Mouse (Mus musculus): Measurements from ENCODE around the gene Imp4.
"Not testable (repeated sequence)": the region's sequence is repeated elsewhere in the genome, so short reads cannot be mapped to it uniquely, and the experiment has no call there.

Imp4 gene

DNA sequence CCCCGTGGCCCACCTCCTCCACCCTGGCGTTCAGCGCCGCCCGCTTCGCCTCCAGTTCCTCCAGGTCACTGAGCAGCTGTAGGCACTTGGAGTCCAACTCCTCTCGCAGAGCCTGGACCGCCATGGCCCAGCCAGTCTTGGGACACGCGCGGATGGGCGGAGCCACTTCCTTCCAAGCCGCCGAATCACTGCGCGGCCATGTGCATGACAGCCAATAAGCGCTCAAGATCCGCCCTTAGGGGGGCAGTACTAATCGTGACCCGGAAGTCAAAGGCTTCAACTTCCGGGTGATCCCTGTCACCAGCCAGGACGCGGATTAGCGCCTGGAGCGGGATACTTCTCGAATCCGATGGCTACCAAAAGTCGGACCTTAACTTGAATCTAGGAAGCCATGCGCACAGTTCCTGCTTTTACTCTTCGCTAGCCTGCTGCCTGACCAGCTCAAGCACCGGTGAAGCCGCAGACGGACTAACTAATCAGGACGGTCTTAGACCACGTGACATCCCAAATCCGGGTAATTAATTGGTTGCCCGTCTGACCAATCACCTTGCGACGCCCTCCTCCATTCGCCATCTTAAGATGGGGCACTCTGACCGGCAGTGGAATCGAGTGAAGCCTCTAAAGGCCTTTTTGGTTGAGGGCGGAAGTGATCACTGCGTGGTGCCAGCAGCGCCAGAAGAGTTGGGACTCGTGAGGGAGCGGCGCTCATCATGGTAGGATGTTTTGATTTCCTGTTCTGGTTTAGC, at the start of gene Imp4, which contains the start of gene Ccdc115:
Gene Imp4, plus strand, starts transcription at position 637 of the 746 bp plus-strand sequence.
Gene Ccdc115, minus strand, starts transcription at position 458 of the 746 bp plus-strand sequence.
- DNase-seq, result peak; percentile 97

DNA sequence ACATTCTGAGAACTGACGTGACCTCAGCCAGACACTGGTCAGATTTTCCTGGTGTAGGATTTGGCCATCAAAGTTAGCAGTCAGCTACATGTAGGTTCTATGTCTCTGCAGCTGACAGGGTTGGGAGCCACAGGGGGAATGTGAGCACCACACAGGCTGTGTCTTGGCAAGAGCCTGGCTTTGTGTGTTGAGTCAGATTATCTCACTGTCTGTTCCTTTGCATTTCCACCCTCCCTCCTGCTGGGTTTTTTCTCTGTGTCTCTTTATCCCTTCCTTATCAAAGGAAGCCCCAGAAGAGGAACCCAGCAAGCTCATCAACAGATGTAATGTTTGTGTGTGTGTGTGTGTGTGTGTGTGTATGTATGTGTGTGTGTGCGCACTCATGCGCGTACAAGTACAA, 43.3 kb upstream of the Imp4 start:
- peak; percentile 34 to 42 for DNase-seq

DNA sequence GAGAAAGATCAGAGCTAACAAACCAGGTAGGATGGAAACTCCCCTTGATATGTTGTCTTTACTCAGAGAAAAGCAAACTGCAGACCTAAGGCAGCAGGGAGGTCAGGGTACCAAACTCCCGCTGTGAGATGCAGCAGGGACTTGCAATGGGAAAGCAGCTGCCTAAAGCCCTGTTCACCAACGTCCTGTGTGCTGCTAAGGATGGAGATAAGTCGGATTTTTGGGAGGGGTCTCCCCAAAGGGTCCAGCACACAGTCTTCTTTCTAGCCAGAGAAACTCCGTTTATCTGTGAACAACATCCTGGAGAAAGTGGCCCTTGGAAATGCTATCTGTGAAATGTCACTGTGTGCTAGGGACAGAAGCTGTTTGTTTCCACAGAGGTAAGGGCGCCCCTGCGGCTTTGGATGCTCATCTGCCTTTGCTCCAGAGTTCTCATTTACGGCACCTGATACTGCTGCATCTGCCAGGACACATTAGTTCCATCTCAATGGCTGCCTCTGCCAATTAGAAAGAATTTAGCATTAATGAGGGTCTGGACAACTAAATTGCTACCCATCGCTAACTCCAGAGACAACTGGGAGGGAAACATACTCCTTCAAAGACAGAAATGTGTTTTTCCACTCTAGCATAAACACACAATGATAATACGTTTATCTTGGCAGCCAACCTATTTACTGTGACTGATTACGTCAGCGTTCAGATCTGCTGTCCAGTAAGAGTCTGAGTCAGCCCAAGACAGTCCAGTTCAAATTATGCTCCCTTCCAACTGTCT, 40.3 kb upstream of the Imp4 start:
- peak; percentile 66 to 70 for DNase-seq

DNA sequence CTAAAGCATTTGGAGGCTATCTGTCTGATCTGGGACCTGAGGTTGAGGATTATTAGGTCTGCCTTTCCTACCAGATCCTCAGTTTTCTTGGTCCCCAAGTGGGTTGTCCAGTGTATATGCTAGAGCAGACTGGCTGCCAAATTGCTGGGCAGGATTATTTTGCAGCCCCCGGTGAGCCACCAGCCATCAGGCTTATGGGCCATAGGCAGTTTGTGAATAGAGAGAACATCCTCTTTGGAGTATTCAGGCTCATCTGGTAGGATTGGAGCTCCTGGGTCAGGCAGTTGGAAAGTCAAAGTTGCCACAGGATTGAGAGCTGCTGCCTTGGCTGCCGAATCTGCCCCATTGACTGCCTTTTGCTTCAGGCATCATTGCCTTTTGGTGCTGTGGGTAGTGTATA, 11.2 kb upstream of the Imp4 start:
- DNase-seq, result no peak

DNA sequence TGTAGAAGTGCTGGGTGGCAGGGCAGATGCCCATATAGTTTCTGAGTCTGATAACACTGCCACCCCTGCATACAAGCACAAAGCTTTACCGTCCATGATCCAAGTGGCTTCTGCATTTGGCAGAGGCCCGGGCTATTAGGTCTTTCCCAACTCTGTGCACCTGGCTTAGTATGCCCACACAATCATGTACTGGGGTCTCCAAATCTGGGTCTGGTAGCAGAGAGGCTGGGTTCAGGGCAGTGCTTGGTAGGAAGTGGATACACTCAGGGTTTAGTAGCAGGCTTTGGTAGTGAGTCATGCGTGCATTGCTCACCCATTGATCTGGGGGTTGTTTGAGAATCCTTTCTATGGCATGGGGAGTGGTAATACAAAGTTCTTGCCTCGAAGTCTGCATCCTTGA, 10.4 kb upstream of the Imp4 start:
- DNase-seq, result no peak

DNA sequence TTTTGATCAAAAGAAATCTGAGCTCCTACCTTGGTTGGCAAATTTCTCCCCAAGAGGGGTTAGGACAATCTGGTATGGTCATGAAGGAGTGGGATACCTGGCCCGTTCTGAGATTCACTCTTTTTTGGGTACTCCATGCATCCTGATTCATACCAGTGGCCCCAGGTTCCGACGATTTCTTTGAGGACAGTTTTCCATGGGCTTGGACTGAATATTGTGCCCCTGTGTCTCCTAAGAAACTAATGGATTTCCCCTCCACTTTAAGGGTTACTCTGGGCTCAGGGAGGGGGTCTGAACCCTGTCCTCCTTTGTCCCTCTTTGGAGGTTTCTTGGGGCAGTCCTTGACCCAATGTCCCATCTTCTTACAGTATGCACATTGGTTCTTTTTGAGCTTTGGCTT, 8.7 kb upstream of the Imp4 start:
- no peak for DNase-seq

DNA sequence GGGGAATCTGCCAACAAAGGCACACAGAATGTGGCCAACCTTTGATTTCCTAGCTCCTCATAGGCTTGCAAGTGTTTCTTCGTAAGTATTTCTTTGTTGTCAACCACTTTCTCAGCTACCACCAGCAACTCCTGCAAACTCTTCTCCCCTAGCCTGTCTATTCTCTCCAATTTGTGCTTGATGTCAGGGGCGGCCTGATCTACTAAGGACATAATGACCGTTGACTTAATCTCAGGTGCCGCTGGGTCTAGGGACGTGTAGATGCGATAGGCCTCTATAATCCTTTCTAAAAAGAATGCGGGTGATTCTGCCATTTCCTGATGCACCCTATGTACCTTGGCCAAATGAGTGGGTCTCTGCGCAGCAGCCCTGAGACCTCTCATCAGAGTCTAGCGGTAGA, 8.2 kb upstream of the Imp4 start:
- no peak for DNase-seq

DNA sequence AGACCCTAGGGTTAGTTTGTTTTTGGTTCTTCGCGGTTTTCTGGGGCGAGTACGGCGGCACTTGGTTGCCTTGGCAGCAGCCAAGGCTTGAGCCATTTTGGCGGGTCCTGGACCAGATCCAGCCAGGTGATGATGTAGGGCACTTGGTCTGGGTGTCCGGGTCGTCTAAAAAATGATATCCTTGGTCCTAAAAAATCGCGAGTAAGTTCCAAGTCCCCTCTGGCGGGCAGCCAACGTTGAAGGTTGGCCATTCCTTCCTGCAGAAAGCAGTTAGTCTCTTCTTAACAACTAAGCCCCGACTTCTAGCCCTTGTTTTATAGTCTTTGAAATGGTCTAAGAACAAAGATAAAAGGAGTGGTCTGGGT, 7.3 kb upstream of the Imp4 start:
- peak; percentile 77 to 79 for DNase-seq

DNA sequence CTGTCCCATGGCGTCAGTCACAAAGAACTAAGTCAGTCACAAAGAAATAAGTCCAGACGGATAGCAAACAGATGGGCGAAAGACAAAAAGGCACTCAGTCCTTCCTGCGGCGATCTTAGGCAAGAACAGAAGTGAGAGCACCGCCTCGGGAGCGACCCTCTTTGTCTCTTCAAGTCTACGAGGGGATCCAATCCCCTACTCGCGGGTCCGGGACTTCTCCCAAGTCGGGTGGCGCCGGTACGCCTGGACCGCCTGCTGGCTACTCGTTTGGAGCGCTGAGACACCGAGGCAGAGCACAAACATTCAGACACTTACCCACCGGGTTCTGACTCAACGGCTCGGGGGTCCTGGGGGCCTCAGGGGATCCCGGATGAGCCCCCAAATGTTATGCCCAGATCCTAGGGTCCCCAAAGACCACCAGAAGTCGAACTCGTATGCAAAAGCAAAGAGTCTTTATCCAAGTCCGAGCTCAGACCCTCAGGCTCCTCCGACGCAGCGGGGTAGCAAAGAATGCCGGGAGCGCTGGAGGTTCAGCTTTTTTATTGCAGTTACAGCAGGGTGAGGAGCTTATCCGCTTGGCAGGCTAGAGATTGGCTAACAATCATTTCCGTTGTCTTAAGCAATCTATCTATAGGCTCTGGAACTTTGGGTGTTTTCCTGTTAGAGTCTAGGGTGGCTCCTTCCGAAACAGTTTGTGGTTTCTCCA, 6.7 kb upstream of the Imp4 start:
- DNase-seq, result peak; percentile 62 to 67

DNA sequence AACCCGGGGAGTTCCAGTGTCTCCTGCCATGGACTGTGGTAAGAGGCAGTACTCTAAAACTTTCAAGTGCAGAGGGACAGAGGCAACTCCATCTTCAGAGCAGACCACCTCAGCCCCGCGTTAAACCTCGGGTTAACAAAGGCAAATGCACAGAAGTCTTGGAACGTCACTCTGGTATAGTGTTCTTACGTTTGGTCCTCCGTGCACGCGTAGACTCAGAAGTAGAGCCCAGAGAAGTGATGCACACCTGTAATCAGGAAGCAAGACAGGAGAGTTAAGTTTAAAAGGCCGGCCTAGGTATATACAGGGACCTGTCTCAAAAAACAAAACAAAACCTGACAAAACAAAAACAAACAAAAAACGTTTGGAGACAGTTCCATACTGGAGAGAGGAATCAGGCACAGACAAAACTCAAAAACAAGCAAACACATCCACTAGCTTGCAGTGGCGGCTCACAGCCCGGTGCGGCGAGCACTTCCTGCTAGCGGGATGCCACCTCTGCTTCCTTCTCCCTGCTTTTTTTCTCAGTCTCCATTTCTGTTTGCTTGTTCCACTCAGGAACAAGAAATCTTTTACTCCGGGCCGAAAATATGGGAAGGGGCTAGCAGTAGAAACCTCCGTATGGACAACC, 5.6 kb upstream of the Imp4 start:
- peak; percentile 47 to 63 for DNase-seq

DNA sequence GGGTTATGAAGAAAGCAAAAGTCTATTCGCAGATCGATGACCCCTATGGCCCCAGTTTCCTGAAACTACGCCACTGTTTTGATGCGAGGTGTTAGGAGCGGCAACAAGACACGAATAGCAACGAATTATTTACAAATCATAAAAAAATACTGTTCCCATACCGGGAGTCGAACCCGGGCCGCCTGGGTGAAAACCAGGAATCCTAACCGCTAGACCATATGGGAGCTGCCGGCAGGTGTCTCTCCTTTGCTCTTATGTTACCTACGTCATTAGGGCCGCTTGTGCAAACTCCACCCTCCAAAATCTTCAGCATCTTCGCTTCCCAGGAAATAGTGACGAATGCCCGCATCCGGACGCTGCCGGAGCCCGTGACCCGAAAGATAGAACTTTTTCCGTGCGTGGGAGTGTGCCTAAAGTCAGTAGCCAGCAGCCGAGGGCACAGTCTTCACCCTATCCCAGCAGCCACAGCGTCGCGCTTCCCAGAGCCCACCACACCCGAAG, 4.9 kb upstream of the Imp4 start:
- DNase-seq, result peak; percentile 96 to 98

DNA sequence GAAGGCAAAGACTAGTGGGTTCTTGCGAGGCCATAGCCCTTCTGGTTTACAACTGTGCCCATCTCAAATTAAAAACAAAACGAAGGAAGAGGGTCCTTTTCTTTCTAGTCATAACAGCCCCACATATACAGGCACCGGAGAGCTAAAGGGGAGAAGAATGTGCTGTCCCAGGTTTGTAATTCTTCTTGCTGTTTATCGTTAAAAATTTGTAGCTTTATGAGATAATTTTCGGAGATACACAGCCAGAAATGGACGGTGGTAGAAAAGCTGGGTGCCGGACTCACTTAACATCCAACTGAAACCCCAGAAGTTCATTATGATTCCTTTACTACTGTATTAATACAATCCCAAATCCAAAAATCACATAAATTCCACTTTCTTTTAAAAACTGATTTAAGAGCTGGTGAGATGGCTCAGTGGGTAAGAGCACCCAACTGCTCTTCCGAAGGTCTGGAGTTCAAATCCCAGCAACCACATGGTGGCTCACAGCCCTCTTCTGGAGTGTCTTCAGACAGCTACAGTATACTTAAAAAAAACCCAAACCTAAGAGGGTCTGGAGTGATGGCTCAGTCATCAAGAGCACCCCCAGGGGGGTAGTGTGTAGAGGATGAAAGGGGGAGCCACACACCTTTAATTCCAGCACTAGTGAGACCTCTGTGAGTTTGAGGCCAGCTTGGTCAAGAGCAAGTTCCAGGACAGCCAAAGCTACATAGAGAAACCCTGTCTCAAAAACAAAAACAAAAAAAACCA, 4.1 kb upstream of the Imp4 start:
- no peak for DNase-seq

DNA sequence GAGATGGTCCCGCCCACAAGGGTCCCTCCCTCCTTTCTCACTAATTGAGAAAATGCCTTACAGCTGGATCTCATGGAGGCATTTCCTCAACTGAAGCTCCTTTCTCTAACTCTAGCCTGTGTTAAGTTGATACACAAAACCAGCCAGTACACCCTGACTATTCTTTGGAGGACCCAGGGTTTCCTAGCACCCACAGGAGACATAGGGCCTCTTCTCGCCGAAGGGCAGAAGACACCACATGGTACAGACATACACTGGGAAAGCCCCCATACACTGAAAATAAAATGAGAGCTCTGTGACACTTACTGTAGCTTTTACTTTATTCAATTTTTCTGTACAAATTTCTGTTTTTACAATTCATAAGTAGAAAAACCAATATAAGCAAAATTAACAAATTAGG, 3.3 kb upstream of the Imp4 start:
- no peak for DNase-seq

DNA sequence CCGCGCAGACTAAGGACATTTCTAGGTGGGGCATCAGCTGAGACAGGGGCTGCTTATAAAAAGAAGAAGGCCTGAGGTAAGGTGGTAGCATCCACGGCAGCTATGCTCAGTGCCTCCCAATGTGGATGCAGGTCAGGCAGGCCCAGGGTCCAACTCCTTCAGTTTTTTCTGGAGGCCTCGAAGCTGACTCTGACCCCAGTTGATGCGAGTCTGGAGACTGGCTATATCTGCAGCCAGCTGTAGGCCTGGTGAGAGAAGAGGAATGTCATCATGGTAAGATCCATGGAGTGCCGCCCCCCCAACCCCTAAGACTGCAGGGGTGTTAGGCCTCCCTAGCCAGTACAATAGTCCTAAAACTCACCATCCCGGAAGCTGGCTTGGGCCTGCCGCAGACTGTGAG, 2.3 kb upstream of the Imp4 start:
- DNase-seq, result not testable (repeated sequence)

DNA sequence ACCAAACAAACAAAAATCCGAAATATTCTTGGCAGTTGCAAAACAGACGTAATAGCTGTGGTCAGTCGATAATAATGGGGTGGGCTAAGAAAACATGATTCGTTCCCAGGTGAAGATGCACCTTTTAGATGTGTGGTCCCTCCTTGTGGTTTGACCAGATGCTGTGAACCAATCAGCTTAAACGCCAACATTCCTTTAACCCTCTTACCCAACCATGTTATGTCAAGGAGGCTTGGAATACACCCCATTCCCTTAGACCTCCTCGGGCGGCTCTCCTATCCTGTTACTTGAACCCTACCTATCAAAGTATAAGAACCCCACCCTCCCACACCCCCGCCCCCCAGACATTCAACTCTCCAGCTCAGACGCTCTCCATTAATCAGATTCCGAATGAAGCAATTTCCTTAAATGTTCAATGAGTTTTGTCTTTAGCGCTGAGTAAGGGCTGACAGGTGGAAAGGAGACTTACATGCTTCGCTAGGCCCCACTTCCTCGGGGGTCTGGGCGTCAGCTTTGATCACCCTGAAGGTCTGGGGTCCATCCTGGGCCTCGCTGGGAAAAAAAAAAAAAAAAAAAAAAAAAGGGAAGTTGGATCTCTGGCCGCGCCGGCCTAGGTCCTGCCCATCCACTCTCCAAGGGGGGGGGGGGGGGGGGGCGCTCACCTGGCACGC, 1.1 kb upstream of the Imp4 start:
- no peak for DNase-seq

DNA sequence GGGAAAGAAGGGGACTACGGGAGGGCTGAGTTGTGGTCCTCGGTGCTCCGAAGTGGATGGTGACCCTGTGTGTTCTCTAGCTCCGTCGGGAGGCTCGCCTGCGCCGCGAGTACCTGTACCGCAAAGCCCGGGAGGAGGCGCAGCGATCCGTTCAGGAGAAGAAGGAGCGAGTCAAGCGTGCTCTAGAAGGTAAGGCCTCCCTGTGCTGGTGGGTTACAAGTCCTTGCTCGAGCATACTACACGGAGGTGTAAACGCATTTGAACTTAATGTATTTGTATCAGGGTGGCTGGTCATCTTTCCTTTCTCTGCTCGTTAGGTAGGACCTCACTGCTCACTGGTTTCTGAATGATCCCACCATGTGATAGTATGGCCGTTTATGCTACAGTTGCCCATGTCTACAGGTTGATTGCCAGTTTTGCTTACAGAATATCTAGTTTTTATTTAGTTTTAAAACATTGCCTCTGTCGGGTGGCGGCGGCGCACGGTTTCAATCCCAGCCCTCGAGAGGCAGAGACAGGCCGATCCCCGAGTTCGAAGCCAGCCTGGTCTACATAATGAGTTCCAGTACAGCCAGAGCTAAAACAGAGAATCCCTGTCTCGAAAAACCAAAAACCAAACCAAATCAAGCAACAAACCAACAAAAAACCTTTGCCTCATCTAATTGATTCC, 445 bp downstream of the Imp4 start:
- DNase-seq, result peak; percentile 43 to 45

DNA sequence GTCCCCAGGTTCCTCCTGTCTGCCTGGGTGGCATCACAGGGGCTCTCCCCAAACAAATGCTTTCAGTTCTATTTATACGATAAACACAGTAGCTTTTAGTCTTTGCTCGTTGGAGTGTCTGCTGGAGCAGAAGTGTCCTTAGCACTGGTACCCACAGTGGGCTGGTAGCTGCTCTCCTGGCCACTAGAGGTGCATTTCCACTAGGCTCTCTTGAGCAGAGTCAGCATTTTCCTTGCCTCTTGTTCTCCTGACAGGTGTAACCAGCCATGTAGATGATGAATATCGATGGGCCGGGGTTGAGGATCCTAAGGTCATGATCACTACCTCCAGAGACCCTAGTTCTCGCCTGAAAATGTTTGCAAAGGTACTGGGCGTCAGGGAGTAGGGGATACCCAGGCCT, 3.5 kb downstream of the Imp4 start:
- DNase-seq, result no peak

DNA sequence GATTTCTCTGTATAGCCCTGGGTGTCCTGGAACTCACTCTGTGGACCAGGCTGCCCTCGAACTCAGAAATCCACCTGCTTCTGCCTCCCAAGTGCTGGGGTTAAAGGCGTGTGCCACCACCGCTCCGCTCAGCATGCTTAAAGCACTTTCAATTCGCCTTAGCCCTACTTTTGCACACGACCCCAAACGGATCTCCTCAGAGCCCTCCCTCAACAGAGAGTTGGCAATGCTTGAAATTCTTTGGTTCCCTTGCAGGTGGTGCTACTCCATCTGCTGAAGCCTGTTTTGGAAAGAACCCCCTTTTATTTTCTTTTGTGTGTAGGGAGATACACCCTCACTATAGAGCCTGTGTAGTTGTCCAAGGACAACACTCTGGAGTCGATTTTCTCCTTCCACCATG, 18.8 kb downstream of the Imp4 start:
- peak; percentile 35 to 50 for DNase-seq

DNA sequence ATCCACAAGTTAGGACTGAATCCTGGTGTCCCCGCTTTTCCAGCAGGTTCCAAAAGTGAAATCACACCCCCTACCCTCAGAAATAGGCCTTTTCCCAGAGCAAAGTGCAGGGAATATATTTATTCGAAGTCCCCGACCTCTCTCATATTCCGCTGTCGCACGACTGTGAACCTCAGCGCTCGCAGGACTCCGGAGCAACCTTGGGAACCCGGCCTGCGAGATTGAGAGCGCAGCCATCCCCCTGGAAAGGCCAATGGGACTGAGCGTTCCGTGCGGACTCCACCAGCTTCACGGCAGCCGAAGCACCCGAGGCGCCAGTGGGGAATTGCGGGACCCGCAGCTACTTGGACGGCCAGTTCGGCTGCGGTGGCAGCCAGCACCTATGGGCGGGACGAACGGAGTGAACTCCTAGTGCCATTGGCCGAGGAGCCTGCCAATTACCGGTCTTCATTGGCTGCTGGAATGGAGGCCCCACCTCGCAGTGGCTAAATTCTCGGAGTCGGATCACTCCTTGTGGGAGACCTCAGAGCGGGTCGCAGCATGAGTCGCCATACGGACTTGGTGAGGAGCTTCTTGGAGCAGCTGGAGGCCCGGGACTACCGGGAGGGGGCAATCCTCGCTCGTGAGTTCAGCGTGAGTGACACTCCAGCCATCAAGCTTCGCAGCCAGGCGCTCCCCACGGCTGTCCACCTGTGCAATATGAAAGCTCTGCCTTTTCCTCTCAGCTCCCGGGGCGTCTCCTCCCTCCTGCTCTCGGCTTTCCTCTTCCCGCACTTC, 19.8 kb downstream of the Imp4 start, which contains the start of gene Ptpn18:
Gene Ptpn18, plus strand, starts transcription at position 479 of the 777 bp plus-strand sequence.
- DNase-seq, result peak; percentile 96 to 97

DNA sequence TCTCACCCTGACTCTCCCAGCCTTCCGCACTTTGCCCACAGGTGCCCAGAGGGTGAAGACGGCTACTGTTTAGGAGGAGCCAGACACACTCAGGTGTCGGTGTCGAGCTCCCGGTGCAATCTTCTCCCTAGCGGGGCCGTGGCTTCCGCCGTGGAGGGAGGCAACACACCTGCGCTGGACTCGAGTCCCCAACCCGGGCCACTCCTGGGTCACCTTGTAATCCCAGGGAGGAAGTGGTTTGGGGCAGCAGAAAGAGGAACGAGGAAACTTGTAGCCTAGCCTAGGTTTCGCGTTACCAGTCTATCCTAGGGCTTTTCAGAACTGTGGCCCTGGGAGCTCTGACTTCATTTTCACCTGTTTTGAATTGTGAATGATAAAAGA, 20.4 kb downstream of the Imp4 start:
- DNase-seq, result no peak
